Comparison of ENCODE assay signal across 15 mouse cellular contexts in the genomic region with DNA sequence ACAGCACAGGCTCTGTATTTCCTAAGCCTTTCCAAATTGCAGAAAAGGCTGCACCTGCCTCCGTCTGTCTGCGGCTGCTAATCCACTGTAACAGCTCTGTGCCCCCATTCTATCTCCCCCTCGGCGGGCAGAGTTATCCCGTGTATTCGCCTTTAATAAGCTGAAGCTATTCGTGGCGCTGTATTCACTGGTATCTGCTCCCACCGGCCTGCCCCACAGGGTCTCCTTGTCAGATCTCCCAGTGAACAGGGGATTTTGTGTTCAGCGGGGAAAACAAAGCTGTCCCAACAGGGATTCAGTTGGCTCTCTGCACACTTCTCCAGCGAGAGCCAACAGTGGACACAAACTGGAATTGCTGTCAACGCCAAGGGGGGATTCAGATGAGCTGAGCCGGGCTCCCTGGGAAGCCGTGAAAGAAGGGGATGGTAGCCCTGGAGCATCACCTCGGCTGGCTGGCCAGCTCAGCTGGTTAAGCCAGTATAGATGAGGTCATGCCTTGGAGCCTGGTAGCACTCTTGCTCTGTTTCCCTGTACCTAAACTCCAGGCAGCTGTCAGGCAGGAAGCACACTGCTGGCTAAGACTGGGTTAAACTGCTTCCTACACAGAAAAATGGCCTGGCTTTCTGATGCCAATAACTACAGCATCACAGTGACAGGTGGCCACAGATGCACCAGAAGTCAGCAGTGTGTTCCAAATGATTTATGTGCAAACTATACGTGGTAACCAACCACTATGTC.
DNase-seq lines count a peak whose midpoint lies in the region; ATAC-seq and TF ChIP-seq lines count a peak whose summit lies in the region.
"Had no signal": no experiment of that assay in that cellular context is flagged by ENCODE, and none has a peak within 500 bp of the region (broad histone marks: within the 10 kb centered on the region; RNA-seq: fewer than 3 reads in every experiment).

No protein-coding gene starts in this region.

- no peak overlapping the region for H3K4me2 ChIP-seq in neural tube, embryonic 14.5 days (ENCODE audit: low read depth, low read length)
- no peak overlapping the region for H3K4me2 ChIP-seq in neural tube, embryonic 15.5 days
- peak overlapping the region; percentile 32 for H3K4me2 ChIP-seq in forebrain, embryonic 13.5 days
- no peak overlapping the region for H3K4me2 ChIP-seq in limb, embryonic 14.5 days (replicated peaks; ENCODE audit: low read depth, low read length, severe bottlenecking)
- H3K4me2 ChIP-seq: embryonic facial prominence, embryonic 13.5 days; heart, embryonic 13.5 days; lung, embryonic 15.5 days had no signal

- no peaks in the 10 kb centered on the region; the same call in 1 of the 2 replicates for H3K4me1 ChIP-seq in neural tube, embryonic 14.5 days (ENCODE audit: control insufficient read depth, insufficient read depth, low read length)
- peaks cover 17% of the 10 kb centered on the region for H3K4me1 ChIP-seq in neural tube, embryonic 15.5 days
- peaks cover 20% of the 10 kb centered on the region for H3K4me1 ChIP-seq in forebrain, embryonic 13.5 days
- 0 out of 2 replicates have a peak, but pooled peaks cover 4% of the 10 kb centered on the region for H3K4me1 ChIP-seq in limb, embryonic 14.5 days (ENCODE audit: control insufficient read depth, insufficient read depth, low read length)
- H3K4me1 ChIP-seq: lung, embryonic 15.5 days had no signal

- H3K9me3 ChIP-seq in neural tube, embryonic 14.5 days (ENCODE audit: control insufficient read depth, low read length): no peaks in the 10 kb centered on the region
- H3K9me3 ChIP-seq in neural tube, embryonic 15.5 days (replicated peaks): no peaks in the 10 kb centered on the region
- no peaks in the 10 kb centered on the region for H3K9me3 ChIP-seq in forebrain, embryonic 13.5 days (replicated peaks)
- no peaks in the 10 kb centered on the region for H3K9me3 ChIP-seq in limb, embryonic 14.5 days (ENCODE audit: control insufficient read depth, low read length)
- H3K9me3 ChIP-seq: lung, embryonic 15.5 days had no signal

- no peak for TF ChIP-seq POLR2A in limb, embryonic 14.5 days (IDR thresholded peaks at IDR 0.05; ENCODE audit: borderline replicate concordance, extremely low read depth, insufficient read depth, insufficient read length)

- no peak overlapping the region for H3K27ac ChIP-seq in neural tube, embryonic 14.5 days (ENCODE audit: low read depth, low read length)
- no peak overlapping the region for H3K27ac ChIP-seq in neural tube, embryonic 15.5 days (replicated peaks)
- peak overlapping the region; percentile 54 for H3K27ac ChIP-seq in forebrain, embryonic 13.5 days
- H3K27ac ChIP-seq in limb, embryonic 14.5 days (replicated peaks; ENCODE audit: low read depth, low read length): 0 out of 2 replicates have a peak overlapping the region, but pooled peaks have one; percentile 8
- H3K27ac ChIP-seq: embryonic facial prominence, embryonic 13.5 days; heart, embryonic 13.5 days; lung, embryonic 15.5 days had no signal

- no peaks in the 10 kb centered on the region for H3K27me3 ChIP-seq in neural tube, embryonic 14.5 days (ENCODE audit: control insufficient read depth, insufficient read depth, low read length)
- H3K27me3 ChIP-seq in neural tube, embryonic 15.5 days (replicated peaks): no peaks in the 10 kb centered on the region; the same call in 1 of the 2 replicates
- H3K27me3 ChIP-seq in forebrain, embryonic 13.5 days: no peaks in the 10 kb centered on the region
- H3K27me3 ChIP-seq in limb, embryonic 14.5 days (ENCODE audit: control insufficient read depth, insufficient read depth, low read length): no peaks in the 10 kb centered on the region
- H3K27me3 ChIP-seq: heart, embryonic 13.5 days; lung, embryonic 15.5 days had no signal

- H3K9ac ChIP-seq in neural tube, embryonic 14.5 days (replicated peaks; ENCODE audit: low read depth, low read length): no peak overlapping the region
- H3K9ac ChIP-seq in neural tube, embryonic 15.5 days (replicated peaks): no peak overlapping the region
- H3K9ac ChIP-seq in forebrain, embryonic 13.5 days: peak overlapping the region; percentile 27; the same call in 1 of the 2 replicates
- H3K9ac ChIP-seq in limb, embryonic 14.5 days (ENCODE audit: low read depth, low read length, severe bottlenecking): no peak overlapping the region
- H3K9ac ChIP-seq: embryonic facial prominence, embryonic 13.5 days; heart, embryonic 13.5 days; lung, embryonic 15.5 days had no signal

- no peak overlapping the region for H3K4me3 ChIP-seq in neural tube, embryonic 14.5 days (ENCODE audit: low read depth, low read length)
- no peak overlapping the region for H3K4me3 ChIP-seq in neural tube, embryonic 15.5 days (replicated peaks)
- H3K4me3 ChIP-seq in forebrain, embryonic 13.5 days: no peak overlapping the region
- no peak overlapping the region for H3K4me3 ChIP-seq in limb, embryonic 14.5 days (replicated peaks; ENCODE audit: low read length)
- H3K4me3 ChIP-seq: embryonic facial prominence, embryonic 13.5 days; heart, embryonic 13.5 days; lung, embryonic 15.5 days had no signal

- DNase-seq in limb, embryonic 14.5 days (ENCODE audit: low spot score): peak; percentile 40
- peak; percentile 14 for DNase-seq in retina, postnatal 7 days (ENCODE audit: low read depth, low spot score)
- DNase-seq: adrenal gland, postnatal 36 days; cerebellum, adult 18-20 months; kidney, postnatal 4 days; thymus, adult 18-20 months had no signal

- WGBS in neural tube, embryonic 14.5 days: 64% methylated on average over 16 of the region's 16 CpGs
- WGBS in neural tube, embryonic 15.5 days: 56% methylated on average over 16 of the region's 16 CpGs
- 23% methylated on average over 16 of the region's 16 CpGs for whole genome bisulfite sequencing in forebrain, embryonic 13.5 days
- WGBS in limb, embryonic 14.5 days: 73% methylated on average over 16 of the region's 16 CpGs

- H3K36me3 ChIP-seq in neural tube, embryonic 14.5 days (ENCODE audit: control insufficient read depth, insufficient read depth, low read length): no peaks in the 10 kb centered on the region
- 0 out of 2 replicates have a peak, but pooled peaks cover 3% of the 10 kb centered on the region for H3K36me3 ChIP-seq in neural tube, embryonic 15.5 days
- no peaks in the 10 kb centered on the region for H3K36me3 ChIP-seq in forebrain, embryonic 13.5 days (ENCODE audit: poor library complexity, severe bottlenecking)
- no peaks in the 10 kb centered on the region for H3K36me3 ChIP-seq in limb, embryonic 14.5 days (ENCODE audit: control insufficient read depth, insufficient read depth, low read length)
- H3K36me3 ChIP-seq: lung, embryonic 15.5 days had no signal

- 0 out of 2 replicates have a peak, but pooled peaks have one; percentile 24 for ATAC-seq in neural tube, embryonic 14.5 days (ENCODE audit: low read depth)
- ATAC-seq in neural tube, embryonic 15.5 days (ENCODE audit: low FRiP score): no peak
- ATAC-seq in forebrain, embryonic 13.5 days: peak; percentile 50; the same call in 1 of the 2 replicates
- peak; percentile 64 for ATAC-seq in limb, embryonic 14.5 days (ENCODE audit: low FRiP score, low read depth)
- ATAC-seq in megakaryocyte-erythroid progenitor cell, adult 5-6 weeks (replicated peaks; ENCODE audit: low FRiP score, low TSS enrichment, poor library complexity, severe bottlenecking): no peak
- no peak for ATAC-seq in megakaryocyte, adult 5-6 weeks (ENCODE audit: poor library complexity, severe bottlenecking)
- ATAC-seq: intestine, postnatal 0 days had no signal

Comparison
In these comparisons a context has a peak if more than half of its experiments do, and no peak if none do; other contexts are left out.
1. ATAC-seq: peak in neural tube, embryonic 14.5 days (single experiment), forebrain, embryonic 13.5 days (single experiment) and limb, embryonic 14.5 days (single experiment); none in neural tube, embryonic 15.5 days (single experiment), megakaryocyte-erythroid progenitor cell, adult 5-6 weeks (single experiment) and megakaryocyte, adult 5-6 weeks (single experiment).
2. H3K27ac ChIP-seq: peak in forebrain, embryonic 13.5 days (single experiment) and limb, embryonic 14.5 days (single experiment); none in neural tube, embryonic 14.5 days (single experiment) and neural tube, embryonic 15.5 days (single experiment).